Mouse (Mus musculus) cerebellum, adult 2 months (tissue): ENCODE measurements around the gene Cdca8. TPM values are rescaled to one million over a fixed set of nuclear protein-coding genes. Genes with fewer than 3 reads are reported as not detected.
"Not testable (repeated sequence)": the region's sequence is repeated elsewhere in the genome, so short reads cannot be mapped to it uniquely, and the experiment has no call there.

Experiments used
- DNase-seq, 2 experiments: peaks; one replicate each; pipeline ENCODE4 v3.0.0; 2021
- H3K27ac ChIP-seq: fragments of 200-500 bp; 2 replicates; pipeline ENCODE4 v1.5.1; 2012; ENCODE audit warnings: low read length, control low read depth, inconsistent platforms; ENCODE audit not compliant: insufficient read depth
- H3K27me3 ChIP-seq: fragments of 200-500 bp; 2 replicates; pipeline ENCODE4 v1.6.1; 2012; ENCODE audit warnings: inconsistent platforms, mild to moderate bottlenecking, low read length, moderate library complexity; ENCODE audit not compliant: control insufficient read depth, insufficient read depth
- H3K4me1 ChIP-seq: fragments of 200-500 bp; 2 replicates; pipeline ENCODE4 v1.6.1; 2011; ENCODE audit warnings: low read length; ENCODE audit not compliant: control insufficient read depth, insufficient read depth
- H3K4me3 ChIP-seq: fragments of 200-500 bp; replicated peaks from 2 replicates; pipeline ENCODE3; 2011; ENCODE audit warnings: mild to moderate bottlenecking, low read depth, low read length, control low read depth; ENCODE audit not compliant: insufficient read depth
- CTCF ChIP-seq: fragments of 200-500 bp; IDR thresholded peaks from 2 replicates; pipeline ENCODE4 v1.5.1; 2011; ENCODE audit warnings: low read depth, mild to moderate bottlenecking, control low read depth, low read length, moderate library complexity, borderline replicate concordance; ENCODE audit not compliant: insufficient read depth
- POLR2A ChIP-seq: fragments of 200-500 bp; IDR thresholded peaks from 2 replicates; pipeline ENCODE4 v1.6.1; 2011; ENCODE audit warnings: low read length, control low read depth, borderline replicate concordance; ENCODE audit not compliant: insufficient read depth
- WGBS: fragments of 180-500 bp; shearing (Covaris S2); methylation state at CpG from one replicate; pipeline ENCODE4 v1.1.7; 2018; 5-methylcytosine and 5-hydroxymethylcytosine counted together
- polyA plus RNA-seq: library from polyadenylated mRNA; depleted of rRNA; stranded (reverse); fragments of >200 nt; gene quantifications from 2 replicates; pipeline ENCODE4 v1.2.3, GENCODE M21; 2012; rRNA removed

Cdca8 gene
- polyA plus RNA-seq: 1.2 TPM in 2 replicates

DNA sequence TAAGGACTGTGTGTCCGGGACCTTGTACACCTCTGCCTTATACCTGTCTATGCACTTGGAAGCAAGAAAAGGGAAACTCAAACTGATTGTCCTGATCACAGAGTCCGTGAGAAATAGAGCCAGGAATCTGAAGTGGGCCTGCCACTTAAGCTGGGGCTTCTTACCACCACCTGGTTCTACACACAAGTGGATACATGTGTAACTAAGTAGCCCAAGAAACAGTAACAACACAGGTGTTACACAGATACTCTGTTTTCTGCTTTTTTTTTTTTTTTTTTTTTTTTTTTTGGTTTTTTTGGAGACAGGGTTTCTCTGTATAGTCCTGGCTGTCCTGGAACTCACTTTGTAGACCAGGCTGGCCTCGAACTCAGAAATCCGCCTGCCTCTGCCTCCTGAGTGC lies at the start of gene Cdca8:
Gene Cdca8 (minus strand): TSS at position 101 of the 400 bp plus-strand sequence.
- WGBS: 85% methylated on average over 4 of the region's 4 CpGs
- H3K27ac ChIP-seq, H3K4me3 ChIP-seq, H3K4me1 ChIP-seq, DNase-seq, H3K27me3 ChIP-seq: not testable (repeated sequence)

DNA sequence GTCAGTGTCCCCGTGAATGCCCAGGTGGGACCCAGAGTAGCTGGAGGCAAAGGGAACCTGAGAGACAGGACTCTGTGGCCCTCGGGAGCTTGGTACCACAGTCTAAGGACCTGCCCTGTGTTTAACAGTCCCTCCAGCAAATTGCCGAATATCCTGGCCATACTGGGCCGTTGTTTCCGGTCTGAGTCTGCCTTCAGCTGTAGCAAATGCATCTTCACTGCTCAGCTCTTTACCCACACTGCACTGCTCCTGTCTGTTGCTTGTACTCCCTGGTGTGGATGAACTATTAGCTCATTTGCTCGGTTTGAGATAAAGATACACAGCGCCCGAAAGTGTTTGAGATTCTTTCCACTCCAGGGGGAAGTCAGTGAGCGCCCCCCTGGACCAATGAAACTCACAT lies 49.3 kb upstream of the Cdca8 start:
- no peak for DNase-seq
- H3K4me1 ChIP-seq: peaks cover 4% of the 10 kb centered on the region; the same call in 1 of the 2 replicates
- H3K4me3 ChIP-seq: no peak overlapping the region
- H3K27me3 ChIP-seq: peaks cover 10% of the 10 kb centered on the region; the same call in 1 of the 2 replicates
- H3K27ac ChIP-seq: no peak overlapping the region
- TF ChIP-seq POLR2A: no peak
- TF ChIP-seq CTCF: no peak
- WGBS: 14% methylated on average over 9 of the region's 9 CpGs

DNA sequence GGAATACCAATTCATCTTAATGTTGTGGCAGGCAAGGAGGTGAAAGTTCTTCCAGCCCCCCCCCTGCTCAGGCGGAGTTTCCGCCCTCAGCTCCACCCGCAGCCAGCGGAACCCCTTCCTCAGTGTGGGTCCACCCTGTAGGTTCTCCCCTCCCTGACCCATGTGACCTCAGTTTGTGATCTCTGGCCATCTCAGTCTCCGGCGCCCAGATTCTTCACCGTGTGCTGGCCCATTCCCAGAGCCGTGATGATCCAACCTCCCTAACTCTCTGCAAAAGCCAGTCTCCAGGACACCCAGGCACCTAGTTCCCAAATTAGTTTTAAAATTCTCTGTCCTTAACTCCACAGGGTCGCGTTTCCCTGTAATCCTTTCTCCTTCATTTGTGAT lies 48.6 kb upstream of the Cdca8 start:
- no peak for DNase-seq
- Histone ChIP-seq H3K4me3 (no peak overlapping the region), H3K4me1 (peaks cover 4% of the 10 kb centered on the region; the same call in 1 of the 2 replicates), H3K27me3 (peaks cover 10% of the 10 kb centered on the region; the same call in 1 of the 2 replicates), H3K27ac (no peak overlapping the region)
- 10% methylated on average over 10 of the region's 10 CpGs for WGBS
- TF ChIP-seq CTCF: no peak
- no peak for TF ChIP-seq POLR2A

GRCm38 (mm10) chr4:124986739-124987710 lies 47.9 kb upstream of the Cdca8 start:
- Histone ChIP-seq H3K27me3 (peaks cover 10% of the 10 kb centered on the region; the same call in 1 of the 2 replicates), H3K4me3 (no peak overlapping the region), H3K27ac (no peak overlapping the region), H3K4me1 (peaks cover 4% of the 10 kb centered on the region; the same call in 1 of the 2 replicates)
- DNase-seq: no peak
- TF ChIP-seq POLR2A: no peak
- no peak for TF ChIP-seq CTCF
- WGBS: 3% methylated on average over 50 of the region's 51 CpGs

- H3K4me1 ChIP-seq: peaks cover 4% of the 10 kb centered on the region; the same call in 1 of the 2 replicates
- no peak within 1 kb of the TSS for H3K4me3 ChIP-seq
- no peak within 1 kb of the TSS for H3K27ac ChIP-seq
- 2% methylated on average over 62 of the region's 62 CpGs for WGBS
- TF ChIP-seq CTCF (no peak), POLR2A (no peak)
- peaks cover 10% of the 10 kb centered on the region; the same call in 1 of the 2 replicates for H3K27me3 ChIP-seq
- no peak for DNase-seq
These were observed 46.8 kb upstream of the Cdca8 start, which contains the start of gene Rspo1 for GRCm38 (mm10) chr4:124985671-124986602. Gene Rspo1, plus strand, starts transcription at chr4:124986430.

DNA sequence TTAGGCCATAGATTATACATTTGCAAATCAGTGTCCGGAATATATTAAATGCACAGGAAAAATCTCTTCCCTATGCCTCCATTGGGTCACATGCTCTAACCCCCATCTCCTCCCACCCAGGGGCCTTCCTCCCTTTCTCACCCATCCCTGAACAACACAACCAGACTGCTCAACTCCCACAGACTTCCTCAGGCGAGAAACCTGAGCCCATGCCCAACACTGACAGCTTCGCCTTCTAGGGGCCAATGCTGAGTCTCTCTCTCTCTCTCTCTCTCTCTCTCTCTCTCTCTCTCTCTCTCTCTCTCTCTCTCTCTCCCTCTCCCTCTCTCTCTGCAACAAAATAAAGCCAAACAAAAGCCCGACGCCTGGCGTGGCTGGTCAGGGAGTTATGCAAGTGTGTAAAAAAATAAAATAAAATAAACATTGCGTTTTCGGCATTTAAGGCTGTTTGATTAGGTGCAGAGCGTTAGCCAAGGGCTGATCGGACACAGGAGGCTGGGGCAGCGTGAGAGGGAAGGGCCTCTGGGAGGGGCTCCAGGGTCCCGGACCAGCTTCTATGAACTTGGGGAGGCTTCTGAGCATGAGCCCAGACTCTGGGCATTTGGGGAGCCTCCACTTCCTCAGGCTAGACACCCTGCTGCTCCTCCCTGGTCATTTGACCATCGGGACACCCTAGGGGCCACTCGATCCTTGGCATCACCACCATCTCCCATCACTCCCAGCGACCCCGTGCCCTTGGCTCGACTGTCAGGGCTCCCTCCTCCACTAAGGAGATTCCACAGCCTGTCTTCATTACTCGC lies 46.0 kb upstream of the Cdca8 start:
- DNase-seq: no peak
- Histone ChIP-seq H3K4me1 (peaks cover 4% of the 10 kb centered on the region; the same call in 1 of the 2 replicates), H3K27ac (no peak overlapping the region), H3K4me3 (no peak overlapping the region), H3K27me3 (peaks cover 10% of the 10 kb centered on the region; the same call in 1 of the 2 replicates)
- 14% methylated on average over 18 of the region's 18 CpGs for WGBS
- no peak for TF ChIP-seq POLR2A
- no peak for TF ChIP-seq CTCF
